Mouse (Mus musculus) neural tube, embryonic 10.5 days (tissue): ENCODE measurements around the gene Nfkb2.
A peak's percentile ranks its signal among the peaks of the same experiment; 100 is the strongest.

ENCODE experiments used
- DNase-seq: peaks from one replicate; pipeline ENCODE4 v3.0.0-alpha.2; 2017; ENCODE audit warnings: low spot score; ENCODE audit errors: extremely low spot score

Nfkb2 gene

DNA sequence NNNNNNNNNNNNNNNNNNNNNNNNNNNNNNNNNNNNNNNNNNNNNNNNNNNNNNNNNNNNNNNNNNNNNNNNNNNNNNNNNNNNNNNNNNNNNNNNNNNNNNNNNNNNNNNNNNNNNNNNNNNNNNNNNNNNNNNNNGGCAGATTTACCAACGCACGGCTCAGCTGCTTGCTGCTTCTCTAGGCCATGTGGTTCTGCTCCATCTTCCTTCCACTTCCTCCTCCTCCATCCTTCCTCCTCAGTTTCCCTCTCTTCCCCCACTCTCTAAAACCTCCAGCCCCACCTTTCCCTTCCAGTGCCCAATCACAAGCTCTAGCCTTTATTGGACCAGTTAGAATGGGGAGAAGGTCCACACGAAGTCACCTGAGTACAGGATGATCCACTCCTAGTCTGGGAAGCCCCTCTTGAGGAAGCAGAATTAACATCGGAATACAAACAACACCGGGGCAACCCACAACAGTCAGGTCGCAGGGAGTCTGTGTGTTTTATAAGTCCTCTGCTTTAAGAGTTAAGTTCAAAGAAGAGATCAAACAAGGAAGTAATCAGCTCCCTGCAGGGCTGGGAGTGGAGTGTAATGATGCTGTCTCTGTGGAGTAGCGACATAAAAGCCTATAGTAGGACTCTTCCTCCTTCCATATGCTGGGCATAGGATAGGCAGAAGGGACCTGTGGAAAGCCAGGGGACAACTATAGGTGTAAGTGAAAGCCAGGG, 40.7 kb downstream of the Nfkb2 start:
- no peak for DNase-seq

- DNase-seq, result no peak
Observed at GRCm38 (mm10) chr19:46347146-46347545, 43.0 kb downstream of the Nfkb2 start.

GRCm38 (mm10) chr19:46347936-46348668, 44.0 kb downstream of the Nfkb2 start:
- no peak for DNase-seq

- peak; percentile 73 for DNase-seq
Observed at GRCm38 (mm10) chr19:46348761-46349458, 44.8 kb downstream of the Nfkb2 start.

- peak; percentile 26 for DNase-seq
Observed at GRCm38 (mm10) chr19:46349550-46349949, 45.4 kb downstream of the Nfkb2 start.

DNA sequence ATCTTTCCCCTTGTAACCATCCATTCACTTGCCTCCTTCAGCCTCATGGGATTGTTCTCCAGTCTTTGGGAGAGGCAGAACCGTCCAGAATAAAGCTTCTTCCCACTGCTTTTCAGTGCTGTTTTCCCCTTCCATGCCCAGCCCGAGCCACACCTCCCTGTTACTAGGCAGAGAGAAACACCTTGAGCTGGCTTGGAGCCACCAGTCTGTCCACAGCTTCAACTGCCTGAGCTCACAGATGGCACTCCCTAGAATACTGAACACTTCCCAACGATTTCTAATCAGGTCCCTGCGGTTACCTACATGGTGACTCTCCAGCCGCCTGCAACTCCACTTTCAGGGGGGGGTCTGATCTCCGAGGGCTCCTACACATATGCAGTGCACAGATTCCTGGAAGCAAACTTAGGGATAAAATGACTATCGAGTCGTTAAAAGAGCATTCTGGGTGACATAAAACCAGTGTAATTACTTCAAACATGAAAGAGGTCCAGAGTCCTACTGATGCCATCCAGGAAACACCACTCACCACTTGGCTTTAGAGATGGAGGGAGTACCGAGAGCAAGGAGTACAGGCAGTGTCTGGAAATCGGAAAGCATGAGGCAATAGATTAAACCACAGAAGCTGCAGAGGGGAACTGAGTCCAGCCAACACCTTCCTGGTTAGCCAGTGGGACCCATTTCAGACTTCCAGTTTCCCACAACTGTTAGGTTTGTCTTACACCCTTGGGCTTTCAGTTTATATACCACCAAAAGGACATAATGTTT, 46.2 kb downstream of the Nfkb2 start, which contains the start of gene 2310034G01Rik:
Gene 2310034G01Rik (minus strand): TSS at position 135 of the 765 bp plus-strand sequence.
- DNase-seq, result no peak

DNA sequence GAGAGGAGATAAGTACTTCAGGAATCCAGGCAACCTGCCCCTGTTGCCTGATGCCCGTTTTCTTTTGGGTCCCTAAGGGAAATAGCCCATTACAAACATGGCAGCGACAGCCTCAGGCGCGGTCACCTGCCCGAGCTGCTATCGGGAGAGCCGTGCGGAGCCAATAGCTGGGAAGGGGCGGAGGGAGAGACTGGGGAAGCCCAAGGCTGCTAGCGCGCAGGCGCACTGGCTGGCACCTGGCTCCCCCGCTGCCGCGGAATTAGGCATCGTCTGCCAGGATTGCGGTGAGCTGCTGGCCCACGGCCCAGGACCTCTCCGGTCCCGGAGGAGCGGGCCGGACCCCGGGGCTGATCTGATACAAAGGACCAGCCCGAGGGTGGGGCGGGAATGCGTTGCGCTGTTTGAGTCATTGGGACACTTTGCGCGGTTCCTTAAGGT, 52.6 kb downstream of the Nfkb2 start:
- peak; percentile 80 for DNase-seq

DNA sequence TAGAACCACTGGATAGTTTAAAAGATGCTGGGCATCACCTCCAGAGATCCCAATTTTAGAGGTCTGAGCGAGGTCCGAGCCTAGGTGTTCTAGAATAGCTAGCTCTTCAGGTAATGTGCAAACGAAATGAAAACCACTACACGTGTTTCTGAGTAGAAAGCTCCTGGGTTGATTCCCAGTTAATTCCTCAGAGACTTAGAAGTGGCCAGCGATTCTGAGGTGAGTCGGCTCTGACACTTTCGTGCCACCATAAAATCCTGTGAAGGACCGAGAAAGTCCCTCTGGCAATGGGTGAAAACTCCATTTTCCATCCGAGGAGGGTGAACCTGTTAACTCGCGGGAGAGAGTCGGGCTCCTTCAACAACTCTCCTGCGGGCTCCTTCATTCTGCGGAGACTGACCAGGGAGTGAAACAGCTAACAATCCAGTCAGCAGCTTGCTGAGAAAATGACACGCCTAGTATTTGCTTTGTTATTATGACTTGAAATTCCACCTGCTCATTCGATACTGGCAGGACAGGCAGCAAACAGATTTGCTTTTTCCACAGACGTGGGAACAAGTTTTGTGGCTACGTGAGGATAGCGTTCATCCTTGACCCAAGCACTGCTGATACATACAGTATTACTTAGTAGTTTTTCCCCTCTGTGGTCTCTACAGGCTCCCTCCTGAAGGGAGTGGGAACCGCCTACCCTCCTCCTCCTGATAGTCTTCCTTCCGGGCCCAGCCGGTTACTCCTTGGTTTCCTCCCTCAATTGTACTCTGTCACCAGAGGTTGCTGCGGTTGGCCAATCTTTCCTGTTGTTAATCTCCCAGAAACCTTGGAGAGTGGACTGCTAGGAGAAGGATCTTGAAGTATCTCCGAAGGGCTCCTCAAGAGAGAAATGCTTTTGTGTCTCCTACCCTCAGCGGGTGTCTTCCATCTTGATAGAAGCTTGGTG, 53.5 kb downstream of the Nfkb2 start:
- no peak for DNase-seq

- no peak for DNase-seq
Observed at GRCm38 (mm10) chr19:46358381-46358780, 54.3 kb downstream of the Nfkb2 start.
